ENCODE assay signal across 11 mouse cellular contexts in the genomic region with DNA sequence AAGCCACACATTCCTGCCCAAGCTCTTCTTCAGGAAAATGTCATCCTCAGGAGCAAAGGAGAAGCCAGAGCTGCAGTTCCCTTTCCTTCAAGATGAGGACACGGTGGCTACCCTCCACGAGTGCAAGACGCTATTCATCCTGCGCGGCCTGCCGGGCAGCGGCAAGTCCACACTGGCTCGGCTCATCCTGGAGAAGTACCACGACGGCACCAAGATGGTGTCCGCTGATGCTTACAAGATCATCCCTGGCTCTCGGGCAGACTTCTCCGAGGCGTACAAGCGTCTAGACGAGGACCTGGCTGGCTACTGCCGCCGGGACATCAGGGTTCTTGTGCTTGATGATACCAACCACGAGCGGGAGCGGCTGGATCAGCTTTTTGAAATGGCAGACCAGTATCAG. TPM values are rescaled to one million over a fixed set of nuclear protein-coding genes. Genes with fewer than 3 reads are reported as not detected.
DNase-seq lines count a peak whose midpoint lies in the region; ATAC-seq and TF ChIP-seq lines count a peak whose summit lies in the region.
"Had no signal": no experiment of that assay in that cellular context is flagged by ENCODE, and none has a peak within 500 bp of the region (broad histone marks: within the 10 kb centered on the region; RNA-seq: fewer than 3 reads in every experiment).

No protein-coding gene starts in this region.

- H3K4me1 ChIP-seq in hindbrain, embryonic 16.5 days (ENCODE audit: control insufficient read depth, insufficient read depth, low read depth, low read length), result peaks cover 13% of the 10 kb centered on the region
- peaks cover 24% of the 10 kb centered on the region for H3K4me1 ChIP-seq in midbrain, embryonic 15.5 days

- H3K27me3 ChIP-seq in hindbrain, embryonic 16.5 days (replicated peaks; ENCODE audit: control insufficient read depth, insufficient read depth, low read length), result no peaks in the 10 kb centered on the region; the same call in 1 of the 2 replicates
- 0 out of 2 replicates have a peak, but pooled peaks cover 5% of the 10 kb centered on the region for H3K27me3 ChIP-seq in midbrain, embryonic 15.5 days (replicated peaks)

- WGBS in hindbrain, embryonic 16.5 days, result 73% methylated on average over 21 of the region's 21 CpGs
- WGBS in midbrain, embryonic 15.5 days, result 71% methylated on average over 21 of the region's 21 CpGs

- H3K36me3 ChIP-seq in hindbrain, embryonic 16.5 days (ENCODE audit: control insufficient read depth, insufficient read depth, low read length), result 0 out of 2 replicates have a peak, but pooled peaks cover 4% of the 10 kb centered on the region
- H3K36me3 ChIP-seq in midbrain, embryonic 15.5 days (replicated peaks), result peaks cover 13% of the 10 kb centered on the region; the same call in 1 of the 2 replicates

- DNase-seq in layer of hippocampus, adult 2 months (ENCODE audit: low spot score in 2 of 2), result no peak
- DNase-seq in layer of hippocampus, postnatal 14 days (ENCODE audit: low spot score in 2 of 2), result no peak
- DNase-seq in ZHBTc4 (ENCODE audit: low read depth, low spot score), result peak; percentile 48
- no peak for DNase-seq in cerebellum, postnatal 14 days
- no peak for DNase-seq in B cell, adult 2 months
- DNase-seq: kidney, postnatal 36 days had no signal

- no peak for ATAC-seq in hindbrain, embryonic 16.5 days
- ATAC-seq in midbrain, embryonic 15.5 days (replicated peaks), result no peak
- ATAC-seq in CD4-positive, CD25-positive, alpha-beta regulatory T cell, adult 4 months, result no peak

- H3K4me2 ChIP-seq in hindbrain, embryonic 16.5 days (ENCODE audit: low read length), result peak overlapping the region; percentile 89
- peak overlapping the region; percentile 81; the same call in 1 of the 2 replicates for H3K4me2 ChIP-seq in midbrain, embryonic 15.5 days

- no peak overlapping the region for H3K9ac ChIP-seq in hindbrain, embryonic 16.5 days (ENCODE audit: low read depth, low read length)
- H3K9ac ChIP-seq in midbrain, embryonic 15.5 days, result peak overlapping the region; percentile 19; the same call in 1 of the 2 replicates
- H3K9ac ChIP-seq: liver, embryonic 14.5 days had no signal

- no peaks in the 10 kb centered on the region for H3K9me3 ChIP-seq in hindbrain, embryonic 16.5 days (ENCODE audit: control insufficient read depth, low read length)
- H3K9me3 ChIP-seq in midbrain, embryonic 15.5 days, result no peaks in the 10 kb centered on the region
- H3K9me3 ChIP-seq: G1E had no signal

- TF ChIP-seq CTCF in layer of hippocampus, adult 2 months (conservative IDR thresholded peaks at IDR 0.05), result no peak

- H3K27ac ChIP-seq in layer of hippocampus, adult 2 months, result peak overlapping the region; percentile 89
- peak overlapping the region; percentile 18; the same call in 1 of the 2 replicates for H3K27ac ChIP-seq in hindbrain, embryonic 16.5 days (ENCODE audit: low read depth, low read length)
- no peak overlapping the region for H3K27ac ChIP-seq in midbrain, embryonic 15.5 days
- H3K27ac ChIP-seq: liver, embryonic 14.5 days had no signal

- peak overlapping the region; percentile 76 for H3K4me3 ChIP-seq in layer of hippocampus, adult 2 months
- H3K4me3 ChIP-seq in hindbrain, embryonic 16.5 days (ENCODE audit: low read length), result no peak overlapping the region
- H3K4me3 ChIP-seq in midbrain, embryonic 15.5 days, result no peak overlapping the region

RNA-seq across cellular contexts. Expression of a gene that starts 1.6 kb away (rescaled TPM):
- 100 to 1,000 TPM; 168 to 183 TPM for total RNA-seq in layer of hippocampus, adult 2 months (2021)
- 100 to 1,000 TPM; 355 to 359 TPM for total RNA-seq in layer of hippocampus, postnatal 14 days (2021)
- 72.6 and 85.0 TPM in 2 replicates for polyA plus RNA-seq in hindbrain, embryonic 16.5 days (2015; fragmentation: Nextera tagmentation; extraction: Ambion mirVana)
- 38.3 and 40.0 TPM in 2 replicates for polyA plus RNA-seq in midbrain, embryonic 15.5 days (2015; fragmentation: Nextera tagmentation; extraction: Ambion mirVana)
- 100 to 1,000 TPM; 185 to 348 TPM for polyA plus RNA-seq in CD4-positive, CD25-positive, alpha-beta regulatory T cell, adult 4 months (2017; shearing (Covaris generic))

RNA-seq across cellular contexts. Expression of a gene that starts 30.8 kb away (rescaled TPM):
- 1 to 10 TPM; 1.3 to 1.7 TPM for total RNA-seq in layer of hippocampus, adult 2 months (2021)
- total RNA-seq in layer of hippocampus, postnatal 14 days (2021), result 1 to 10 TPM in 1 of 2 experiments, under 1 TPM in 1; 0.60 to 1.5 TPM
- 2.2 and 2.5 TPM in 2 replicates for polyA plus RNA-seq in hindbrain, embryonic 16.5 days (2015; fragmentation: Nextera tagmentation; extraction: Ambion mirVana)
- 1.8 and 2.4 TPM in 2 replicates for polyA plus RNA-seq in midbrain, embryonic 15.5 days (2015; fragmentation: Nextera tagmentation; extraction: Ambion mirVana)
- under 1 TPM in 1 of 2 experiments, not detected in 1; 0.24 TPM for polyA plus RNA-seq in CD4-positive, CD25-positive, alpha-beta regulatory T cell, adult 4 months (2017; shearing (Covaris generic))

RNA-seq across cellular contexts. Expression of a gene that starts 42.8 kb away (rescaled TPM):
- total RNA-seq in layer of hippocampus, adult 2 months (2021), result 10 to 100 TPM; 11.8 to 13.1 TPM
- total RNA-seq in layer of hippocampus, postnatal 14 days (2021), result 10 to 100 TPM; 22.8 to 23.0 TPM
- 99.1 and 103 TPM in 2 replicates for polyA plus RNA-seq in hindbrain, embryonic 16.5 days (2015; fragmentation: Nextera tagmentation; extraction: Ambion mirVana)
- polyA plus RNA-seq in midbrain, embryonic 15.5 days (2015; fragmentation: Nextera tagmentation; extraction: Ambion mirVana), result 111 and 115 TPM in 2 replicates
- polyA plus RNA-seq in CD4-positive, CD25-positive, alpha-beta regulatory T cell, adult 4 months (2017; shearing (Covaris generic)), result 10 to 100 TPM; 27.1 to 30.3 TPM

RNA-seq across cellular contexts. Expression of a gene that starts 43.7 kb away (rescaled TPM):
- total RNA-seq in layer of hippocampus, adult 2 months (2021), result 100 to 1,000 TPM; 242 to 257 TPM
- total RNA-seq in layer of hippocampus, postnatal 14 days (2021), result 100 to 1,000 TPM; 237 to 253 TPM
- 290 and 293 TPM in 2 replicates for polyA plus RNA-seq in hindbrain, embryonic 16.5 days (2015; fragmentation: Nextera tagmentation; extraction: Ambion mirVana)
- 298 and 326 TPM in 2 replicates for polyA plus RNA-seq in midbrain, embryonic 15.5 days (2015; fragmentation: Nextera tagmentation; extraction: Ambion mirVana)
- 100 to 1,000 TPM; 426 to 510 TPM for polyA plus RNA-seq in CD4-positive, CD25-positive, alpha-beta regulatory T cell, adult 4 months (2017; shearing (Covaris generic))

RNA-seq across cellular contexts. Expression of a gene that starts 48.5 kb away (rescaled TPM):
- total RNA-seq in layer of hippocampus, adult 2 months (2021), result 100 to 1,000 TPM; 103 to 117 TPM
- total RNA-seq in layer of hippocampus, postnatal 14 days (2021), result 100 to 1,000 TPM; 110 to 119 TPM
- polyA plus RNA-seq in hindbrain, embryonic 16.5 days (2015; fragmentation: Nextera tagmentation; extraction: Ambion mirVana), result 215 and 253 TPM in 2 replicates
- polyA plus RNA-seq in midbrain, embryonic 15.5 days (2015; fragmentation: Nextera tagmentation; extraction: Ambion mirVana), result 225 and 227 TPM in 2 replicates
- polyA plus RNA-seq in CD4-positive, CD25-positive, alpha-beta regulatory T cell, adult 4 months (2017; shearing (Covaris generic)), result 100 to 1,000 TPM; 102 to 153 TPM
